Mouse (Mus musculus): Measurements from ENCODE around the gene Gm43738. TPM values are rescaled to one million over a fixed set of nuclear protein-coding genes. Genes with fewer than 3 reads are reported as not detected.

The Gm43738 gene
- total RNA-seq, 2 experiments from 2014 or later: not detected

- DNase-seq (ENCODE audit: low spot score): no peak
Measured at GRCm38 (mm10) chr3:89043359-89043758, 57.5 kb downstream of the Gm43738 start.

Other genes starting within 250 kb of the Gm43738 start
- 1 to 10 TPM; 6.7 to 8.4 TPM for gene Msto1, start 187.1 kb downstream of the Gm43738 start, total RNA-seq (2021)
- 10 to 100 TPM; 31.0 to 33.3 TPM for gene Ash1l, start 150.5 kb downstream of the Gm43738 start, total RNA-seq (2021)
- 10 to 100 TPM; 64.8 to 74.2 TPM for gene Dap3, start 149.9 kb downstream of the Gm43738 start, total RNA-seq (2021)
- 10 to 100 TPM; 15.4 to 20.2 TPM for gene Rusc1, start 7.8 kb downstream of the Gm43738 start, total RNA-seq (2021)
- gene Fdps, start 860 bp upstream of the Gm43738 start, total RNA-seq (2021): 10 to 100 TPM; 27.2 to 27.8 TPM
- gene Pklr, start 35.0 kb upstream of the Gm43738 start, total RNA-seq (2021): not detected
- under 1 TPM; 0.14 to 0.26 TPM for gene Hcn3, start 59.1 kb upstream of the Gm43738 start, total RNA-seq (2021)
- 10 to 100 TPM; 16.6 to 18.6 TPM for gene Clk2, start 63.7 kb upstream of the Gm43738 start, total RNA-seq (2021)
- gene Scamp3, start 76.4 kb upstream of the Gm43738 start, total RNA-seq (2021): 10 to 100 TPM; 37.8 to 38.4 TPM
- gene Fam189b, start 82.0 kb upstream of the Gm43738 start, total RNA-seq (2021): 10 to 100 TPM; 16.5 to 22.2 TPM
- gene Gba, start 101.8 kb upstream of the Gm43738 start, total RNA-seq (2021): 10 to 100 TPM; 15.5 to 17.8 TPM
- 1 to 10 TPM; 3.6 to 9.2 TPM for gene Thbs3, start 114.1 kb upstream of the Gm43738 start, total RNA-seq (2021)
- gene Mtx1, start 126.0 kb upstream of the Gm43738 start, total RNA-seq (2021): 10 to 100 TPM; 45.4 to 46.7 TPM
- gene Muc1, start 128.0 kb upstream of the Gm43738 start, total RNA-seq (2021): under 1 TPM; 0.18 to 0.40 TPM
- gene Krtcap2, start 144.9 kb upstream of the Gm43738 start, total RNA-seq (2021): 10 to 100 TPM; 70.2 to 74.5 TPM
- under 1 TPM; 0.14 to 0.31 TPM for gene Trim46, start 145.2 kb upstream of the Gm43738 start, total RNA-seq (2021)
- 10 to 100 TPM; 22.6 to 24.3 TPM for gene Dpm3, start 158.3 kb upstream of the Gm43738 start, total RNA-seq (2021)
- 1 to 10 TPM; 7.0 to 8.9 TPM for gene Slc50a1, start 169.5 kb upstream of the Gm43738 start, total RNA-seq (2021)
- 10 to 100 TPM in 1 of 2 experiments, 1 to 10 TPM in 1; 5.7 to 18.8 TPM for gene Efna1, start 180.0 kb upstream of the Gm43738 start, total RNA-seq (2021)
- gene Efna3, start 221.9 kb upstream of the Gm43738 start, total RNA-seq (2021): not detected
- not detected for gene Efna4, start 236.9 kb upstream of the Gm43738 start, total RNA-seq (2021)
- 10 to 100 TPM; 16.9 to 26.1 TPM for gene Adam15, start 248.9 kb upstream of the Gm43738 start, total RNA-seq (2021)